Mouse (Mus musculus) MEL (cell line): Measurements from ENCODE around the gene Mta1. TPM values are rescaled to one million over a fixed set of nuclear protein-coding genes. Genes with fewer than 3 reads are reported as not detected.
A peak's percentile ranks its signal among the peaks of the same experiment; 100 is the strongest.

Source experiments
- DNase-seq: peaks from one replicate; pipeline ENCODE4 v3.0.0; 2011; ENCODE audit warnings: low read depth, low spot score
- H3K27ac ChIP-seq: 2 replicates; pipeline ENCODE4 v1.5.1; 2012; ENCODE audit warnings: low read depth, mild to moderate bottlenecking, control low read depth, low read length, moderate library complexity; ENCODE audit not compliant: control insufficient read depth
- H3K27me3 ChIP-seq, 2 experiments: fragments of 150-350 bp in 1 of 2; sonication (generic) in 1 of 2; 2 replicates each; pipeline ENCODE4 v1.6.1; 2012; ENCODE audit warnings: low read length in 2 of 2, mild to moderate bottlenecking in 2 of 2, improper control_type of control experiment in 1 of 2, moderate library complexity in 1 of 2; ENCODE audit not compliant: insufficient read depth in 2 of 2, control insufficient read depth in 1 of 2
- H3K36me3 ChIP-seq, 2 experiments: 2 replicates each; pipeline ENCODE4 v1.6.1; 2012 to 2014; ENCODE audit warnings: low read length in 2 of 2, improper control_type of control experiment in 1 of 2, inconsistent platforms in 1 of 2, mild to moderate bottlenecking in 1 of 2; ENCODE audit not compliant: insufficient read depth in 2 of 2, control insufficient read depth in 1 of 2
- H3K4me1 ChIP-seq, 2 experiments: fragments of 150-350 bp in 1 of 2; sonication (generic) in 1 of 2; 2 replicates each; pipeline ENCODE4 v1.6.1; 2012; ENCODE audit warnings: low read length in 2 of 2, improper control_type of control experiment in 1 of 2, mild to moderate bottlenecking in 1 of 2; ENCODE audit not compliant: insufficient read depth in 2 of 2, control insufficient read depth in 1 of 2
- H3K4me3 ChIP-seq, 2 experiments: fragments of 150-350 bp in 1 of 2; sonication (generic) in 1 of 2; 2 replicates each; pipeline ENCODE4 v1.5.1; 2012; ENCODE audit warnings: low read depth in 2 of 2, low read length in 2 of 2, mild to moderate bottlenecking in 2 of 2, moderate library complexity in 2 of 2, control low read depth in 1 of 2, improper control_type of control experiment in 1 of 2; ENCODE audit not compliant: control insufficient read depth in 1 of 2, insufficient read depth in 1 of 2
- H3K79me2 ChIP-seq: 2 replicates; pipeline ENCODE4 v1.6.1; 2012; ENCODE audit warnings: mild to moderate bottlenecking, low read length, moderate library complexity; ENCODE audit not compliant: control insufficient read depth, poor library complexity, insufficient read depth
- H3K9ac ChIP-seq: 2 replicates; pipeline ENCODE4 v1.6.1; 2012; ENCODE audit warnings: low read depth, mild to moderate bottlenecking, control low read depth, low read length, moderate library complexity; ENCODE audit not compliant: control insufficient read depth, poor library complexity, severe bottlenecking
- H3K9me3 ChIP-seq: fragments of 150-350 bp; sonication (generic); replicated peaks from 2 replicates; pipeline ENCODE4 v1.6.1; 2012; ENCODE audit warnings: mild to moderate bottlenecking, low read length, improper control_type of control experiment, moderate library complexity; ENCODE audit not compliant: insufficient read depth
- BHLHE40 ChIP-seq: IDR thresholded peaks from 2 replicates; pipeline ENCODE4 v1.6.1; 2012; ENCODE audit warnings: low read depth, mild to moderate bottlenecking, inconsistent platforms, low read length, improper control_type of control experiment, borderline replicate concordance
- CHD2 ChIP-seq: IDR thresholded peaks from 2 replicates; pipeline ENCODE4 v1.6.1; 2011; ENCODE audit warnings: low read length, improper control_type of control experiment
- CTCF ChIP-seq, 3 experiments: IDR thresholded peaks in 2 of 3; conservative IDR thresholded peaks in 1 of 3; 2 replicates each; pipeline ENCODE4 v1.5.1; 2011 to 2012; ENCODE audit warnings: low read length in 3 of 3, low read depth in 2 of 3, mild to moderate bottlenecking in 2 of 3, improper control_type of control experiment in 1 of 3, inconsistent platforms in 1 of 3, mixed read lengths in 1 of 3, moderate library complexity in 1 of 3; ENCODE audit not compliant: control insufficient read depth in 1 of 3, insufficient read depth in 1 of 3, poor library complexity in 1 of 3, severe bottlenecking in 1 of 3
- E2F4 ChIP-seq: IDR thresholded peaks from 2 replicates; pipeline ENCODE4 v1.6.1; 2011; ENCODE audit warnings: low read depth, low read length, improper control_type of control experiment, borderline replicate concordance
- ELF1 ChIP-seq: IDR thresholded peaks from 2 replicates; pipeline ENCODE4 v1.6.1; 2014; ENCODE audit warnings: low read depth, mild to moderate bottlenecking, inconsistent platforms, low read length, improper control_type of control experiment, moderate library complexity
- EP300 ChIP-seq, 2 experiments: IDR thresholded peaks; 2 replicates each; pipeline ENCODE4 v1.6.1; 2011; ENCODE audit warnings: improper control_type of control experiment in 2 of 2, low read length in 2 of 2, low read depth in 1 of 2, mild to moderate bottlenecking in 1 of 2
- GATA1 ChIP-seq: IDR thresholded peaks from 2 replicates; pipeline ENCODE4 v1.6.1; 2011; ENCODE audit warnings: low read depth, low read length, improper control_type of control experiment
- HCFC1 ChIP-seq: IDR thresholded peaks from 2 replicates; pipeline ENCODE4 v1.6.1; 2012; ENCODE audit warnings: low read depth, mild to moderate bottlenecking, inconsistent platforms, low read length, improper control_type of control experiment, moderate library complexity
- JUND ChIP-seq: IDR thresholded peaks from 2 replicates; pipeline ENCODE4 v1.6.1; 2011; ENCODE audit warnings: low read depth, mild to moderate bottlenecking, improper control_type of control experiment, low read length
- MAFK ChIP-seq: IDR thresholded peaks from 2 replicates; pipeline ENCODE4 v1.6.1; 2011; ENCODE audit warnings: low read depth, mild to moderate bottlenecking, low read length, improper control_type of control experiment, borderline replicate concordance
- MAX ChIP-seq: IDR thresholded peaks from 2 replicates; pipeline ENCODE4 v1.6.1; 2011; ENCODE audit warnings: low read length, improper control_type of control experiment
- MAZ ChIP-seq: IDR thresholded peaks from 2 replicates; pipeline ENCODE4 v1.6.1; 2012; ENCODE audit warnings: low read depth, mild to moderate bottlenecking, inconsistent platforms, low read length, improper control_type of control experiment
- MEF2A ChIP-seq: IDR thresholded peaks from 2 replicates; pipeline ENCODE4 v1.6.1; 2014; ENCODE audit warnings: low read depth, mild to moderate bottlenecking, inconsistent platforms, low read length, improper control_type of control experiment; ENCODE audit not compliant: poor library complexity, insufficient replicate concordance, severe bottlenecking; ENCODE audit errors: extremely low read depth
- MXI1 ChIP-seq: IDR thresholded peaks from 2 replicates; pipeline ENCODE4 v1.6.1; 2011; ENCODE audit warnings: mild to moderate bottlenecking, low read depth, low read length, improper control_type of control experiment
- MYB ChIP-seq: IDR thresholded peaks from 2 replicates; pipeline ENCODE4 v1.6.1; 2011; ENCODE audit warnings: mild to moderate bottlenecking, low read depth, low read length, improper control_type of control experiment
- MYC ChIP-seq: IDR thresholded peaks from 2 replicates; pipeline ENCODE4 v1.6.1; 2011; ENCODE audit warnings: low read depth, mild to moderate bottlenecking, low read length, improper control_type of control experiment, moderate library complexity
- NELFE ChIP-seq: IDR thresholded peaks from 2 replicates; pipeline ENCODE4 v1.6.1; 2011; ENCODE audit warnings: low read depth, low read length, improper control_type of control experiment
- NRF1 ChIP-seq: IDR thresholded peaks from 2 replicates; pipeline ENCODE4 v1.6.1; 2014; ENCODE audit warnings: low read depth, mild to moderate bottlenecking, inconsistent platforms, low read length, improper control_type of control experiment, moderate library complexity; ENCODE audit not compliant: poor library complexity, insufficient read depth, severe bottlenecking
- POLR2A ChIP-seq, 2 experiments: IDR thresholded peaks; 2 replicates each; pipeline ENCODE4 v1.6.1; 2011 to 2012; ENCODE audit warnings: low read length in 2 of 2, mild to moderate bottlenecking in 2 of 2, control low read depth in 1 of 2, improper control_type of control experiment in 1 of 2, low read depth in 1 of 2, moderate library complexity in 1 of 2; ENCODE audit not compliant: control insufficient read depth in 1 of 2, insufficient read depth in 1 of 2, poor library complexity in 1 of 2
- POLR2AphosphoS2 ChIP-seq: IDR thresholded peaks from 2 replicates; pipeline ENCODE4 v1.6.1; 2011; ENCODE audit warnings: low read length, improper control_type of control experiment
- POLR2AphosphoS5 ChIP-seq: IDR thresholded peaks from 2 replicates; pipeline ENCODE4 v1.6.1; 2012; ENCODE audit warnings: low read depth, borderline replicate concordance, mild to moderate bottlenecking, inconsistent platforms, low read length, moderate library complexity, mixed read lengths
- RAD21 ChIP-seq: IDR thresholded peaks from 2 replicates; pipeline ENCODE4 v1.6.1; 2011; ENCODE audit warnings: mild to moderate bottlenecking, low read depth, low read length, improper control_type of control experiment
- RCOR1 ChIP-seq: IDR thresholded peaks from 2 replicates; pipeline ENCODE4 v1.6.1; 2012; ENCODE audit warnings: low read depth, mild to moderate bottlenecking, inconsistent platforms, low read length, improper control_type of control experiment
- SIN3A ChIP-seq: IDR thresholded peaks from 2 replicates; pipeline ENCODE4 v1.6.1; 2012; ENCODE audit warnings: low read length, improper control_type of control experiment, inconsistent platforms
- SMC3 ChIP-seq: IDR thresholded peaks from 2 replicates; pipeline ENCODE4 v1.6.1; 2011; ENCODE audit warnings: low read depth, low read length, improper control_type of control experiment
- UBTF ChIP-seq: IDR thresholded peaks from 2 replicates; pipeline ENCODE4 v1.6.1; 2012; ENCODE audit warnings: low read depth, mild to moderate bottlenecking, inconsistent platforms, low read length, improper control_type of control experiment, moderate library complexity, borderline replicate concordance; ENCODE audit not compliant: insufficient read depth
- USF2 ChIP-seq, 2 experiments: IDR thresholded peaks; 2 replicates each; pipeline ENCODE4 v1.6.1; 2011 to 2012; ENCODE audit warnings: improper control_type of control experiment in 2 of 2, low read length in 2 of 2, borderline replicate concordance in 1 of 2, inconsistent platforms in 1 of 2, low read depth in 1 of 2, mild to moderate bottlenecking in 1 of 2; ENCODE audit not compliant: insufficient read depth in 1 of 2
- ZC3H11A ChIP-seq: IDR thresholded peaks from 2 replicates; pipeline ENCODE4 v1.6.1; 2012; ENCODE audit warnings: low read depth, mild to moderate bottlenecking, inconsistent platforms, low read length, improper control_type of control experiment
- ZKSCAN1 ChIP-seq: IDR thresholded peaks from 2 replicates; pipeline ENCODE4 v1.6.1; 2012; ENCODE audit warnings: low read depth, mild to moderate bottlenecking, inconsistent platforms, low read length, improper control_type of control experiment, moderate library complexity
- ZMIZ1 ChIP-seq: IDR thresholded peaks from 2 replicates; pipeline ENCODE4 v1.6.1; 2012; ENCODE audit warnings: low read depth, mild to moderate bottlenecking, inconsistent platforms, low read length, improper control_type of control experiment, moderate library complexity
- polyA plus RNA-seq, 2 experiments: library from polyadenylated mRNA; stranded (reverse) in 1 of 2; unstranded in 1 of 2; fragments of >175 nt in 1 of 2; fragments of >200 nt in 1 of 2; gene quantifications; 2 replicates each; pipeline versions ENCODE4 v1.2.1 to v1.2.4; 2012; ENCODE audit warnings: low replicate concordance in 2 of 2, low read depth in 1 of 2; ENCODE audit not compliant: insufficient read length in 2 of 2, insufficient read depth in 1 of 2, missing spikeins in 1 of 2
- total RNA-seq: library from RNA; depleted of rRNA; stranded (reverse); fragments of 300-350 nt; gene quantifications from 2 replicates; pipeline ENCODE4 v1.2.3, GENCODE M21; 2012

The Mta1 gene
- total and polyA plus RNA-seq, 3 experiments = 69.0 to 410 (median 99.5) TPM

DNA sequence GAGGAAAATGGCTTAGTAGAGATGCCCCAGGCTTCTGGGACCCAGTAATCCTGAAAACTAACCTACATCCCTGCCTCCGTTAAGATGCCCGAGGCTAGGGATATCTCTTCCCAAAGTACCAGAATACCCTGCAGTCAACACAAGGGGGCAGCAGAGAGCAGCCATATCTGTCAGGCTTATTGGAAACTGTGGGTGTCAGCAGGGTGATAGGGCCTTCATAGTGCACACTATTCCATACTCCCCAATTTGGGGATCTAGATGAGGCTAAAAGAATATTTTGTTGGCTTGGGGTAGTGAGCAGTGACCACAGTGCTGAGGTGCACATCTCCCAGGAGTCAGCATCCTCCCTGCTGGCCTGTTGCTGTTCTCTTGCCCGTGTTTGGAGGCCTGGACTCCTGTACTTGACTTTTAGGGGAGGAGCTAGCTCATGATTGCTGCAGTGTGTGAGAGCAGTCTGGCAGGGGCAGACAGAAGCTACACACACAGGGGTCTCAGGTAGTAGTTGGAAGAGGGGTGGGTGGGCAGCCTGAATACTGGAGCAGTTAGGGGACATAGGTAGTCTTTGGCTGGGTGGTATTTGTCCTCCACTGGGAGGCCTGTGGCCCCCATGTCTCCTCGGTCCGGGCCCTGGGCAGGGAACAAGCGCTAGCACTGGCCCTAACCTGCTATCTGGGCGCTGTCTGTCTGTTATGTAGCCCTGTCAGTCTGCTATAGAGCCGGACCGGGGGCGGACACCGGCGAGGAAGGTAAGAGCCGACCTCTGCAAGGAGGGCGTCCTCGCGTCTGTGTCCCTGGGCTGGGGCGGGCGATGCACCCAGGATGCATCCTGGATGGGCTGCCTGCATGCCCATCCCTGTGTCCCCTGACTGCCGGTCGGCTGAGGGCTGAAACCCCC, 21.7 kb downstream of the Mta1 start:
- Histone ChIP-seq H3K36me3 (peaks cover 0 to 68% of the 10 kb centered on the region in 2 experiments; a peak in 2 of 4 replicates), H3K9ac (no peak overlapping the region), H3K4me1 (no peaks in the 10 kb centered on the region), H3K79me2 (no peaks in the 10 kb centered on the region), H3K27ac (no peak overlapping the region), H3K9me3 (no peaks in the 10 kb centered on the region), H3K27me3 (no peaks in the 10 kb centered on the region), H3K4me3 (no peak overlapping the region)
- peak; percentile 90 for DNase-seq
- TF ChIP-seq MAX = peak; percentile 37; the same call in 1 of the 2 replicates
- TF ChIP-seq ELF1 = 0 out of 2 replicates have a peak, but pooled peaks have one; percentile 11
- 0 out of 2 replicates have a peak, but pooled peaks have one; percentile 19 for TF ChIP-seq GATA1
- 0 out of 2 replicates have a peak, but pooled peaks have one; percentile 56 for TF ChIP-seq MAZ
- no peak for TF ChIP-seq RCOR1
- TF ChIP-seq POLR2AphosphoS2 = no peak
- TF ChIP-seq E2F4 = peak; percentile 26; the same call in 1 of the 2 replicates
- no peak for TF ChIP-seq USF2 (IDR thresholded peaks at IDR 0.05; ENCODE audit: borderline replicate concordance in 1 of 2, insufficient read depth in 1 of 2, low read depth in 1 of 2, low read length in 2 of 2)
- TF ChIP-seq JUND = 0 out of 2 replicates have a peak, but pooled peaks have one; percentile 46
- TF ChIP-seq HCFC1 = 0 out of 2 replicates have a peak, but pooled peaks have one; percentile 24
- no peak for TF ChIP-seq CHD2
- TF ChIP-seq MXI1 = no peak; the same call in 1 of the 2 replicates
- peak in 2 of 3 experiments; percentile 99 to 100; a peak in 4 of 6 replicates for TF ChIP-seq CTCF (IDR thresholded peaks at IDR 0.05 in 2 of 3, conservative IDR thresholded peaks at IDR 0.05 in 1 of 3; ENCODE audit: control insufficient read depth in 1 of 3, insufficient read depth in 1 of 3, low read depth in 2 of 3, low read length in 3 of 3, poor library complexity in 1 of 3, severe bottlenecking in 1 of 3)
- TF ChIP-seq MEF2A = no peak
- no peak for TF ChIP-seq MYB
- 0 out of 2 replicates have a peak, but pooled peaks have one; percentile 19 for TF ChIP-seq ZMIZ1
- no peak for TF ChIP-seq ZKSCAN1
- no peak for TF ChIP-seq UBTF
- TF ChIP-seq POLR2A (IDR thresholded peaks at IDR 0.05; ENCODE audit: control insufficient read depth in 1 of 2, insufficient read depth in 1 of 2, low read depth in 1 of 2, low read length in 2 of 2, poor library complexity in 1 of 2) = peak in 1 of 2 experiments; percentile 11; a peak in 1 of 4 replicates
- TF ChIP-seq SMC3 = peak; percentile 81
- no peak for TF ChIP-seq MAFK
- peak; percentile 53 for TF ChIP-seq RAD21
- no peak for TF ChIP-seq NELFE
- no peak for TF ChIP-seq NRF1
- TF ChIP-seq BHLHE40 = peak; percentile 66
- TF ChIP-seq SIN3A = peak; percentile 44; the same call in 1 of the 2 replicates
- no peak for TF ChIP-seq POLR2AphosphoS5
- TF ChIP-seq ZC3H11A = peak; percentile 43
- 0 out of 2 replicates have a peak, but pooled peaks have one; percentile 25 for TF ChIP-seq MYC
- TF ChIP-seq EP300 (IDR thresholded peaks at IDR 0.05; ENCODE audit: low read depth in 1 of 2, low read length in 2 of 2) = no peak
